Comparison of ENCODE assay signal across 9 mouse cellular contexts in the genomic region with DNA sequence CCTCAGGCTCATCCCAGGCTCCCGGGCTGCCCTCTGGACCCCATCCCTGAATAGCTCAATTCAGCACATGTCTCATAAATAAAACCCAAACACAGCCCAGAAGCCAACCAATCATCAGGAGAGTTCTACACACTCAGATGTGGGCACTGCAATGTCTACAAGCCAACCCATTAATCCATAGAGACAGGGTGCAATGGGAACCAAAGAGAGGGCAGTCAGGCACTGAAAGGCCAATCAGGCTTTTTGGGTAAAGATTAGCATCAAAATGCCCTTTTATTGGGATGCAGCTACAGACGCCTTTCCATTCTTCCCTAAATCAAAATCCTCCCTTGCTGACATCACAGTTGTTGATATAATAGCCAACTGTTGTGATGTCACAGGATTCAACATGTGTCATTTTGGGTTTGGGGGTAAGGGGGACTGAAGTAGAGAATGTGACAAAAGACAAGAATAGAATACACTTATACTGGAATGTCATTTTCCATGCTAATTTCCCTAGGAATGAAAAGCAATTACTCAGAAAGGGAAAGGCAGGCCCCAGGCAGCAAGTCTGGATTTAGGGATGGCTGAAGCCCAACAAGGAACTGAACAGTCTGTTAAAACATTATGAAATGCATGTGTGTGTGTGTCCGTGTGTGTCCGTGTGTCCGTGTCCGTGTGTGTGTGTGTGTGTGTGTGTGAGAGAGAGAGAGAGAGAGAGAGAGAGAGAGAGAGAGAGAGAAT.
DNase-seq lines count a peak whose midpoint lies in the region; ATAC-seq and TF ChIP-seq lines count a peak whose summit lies in the region.
"Had no signal": no experiment of that assay in that cellular context is flagged by ENCODE, and none has a peak within 500 bp of the region (broad histone marks: within the 10 kb centered on the region; RNA-seq: fewer than 3 reads in every experiment).

No protein-coding gene starts in this region.

- no peak overlapping the region for H3K4me3 ChIP-seq in kidney, postnatal 0 days (replicated peaks; ENCODE audit: low read depth, low read length)
- H3K4me3 ChIP-seq in embryonic facial prominence, embryonic 10.5 days, result no peak overlapping the region
- no peak overlapping the region for H3K4me3 ChIP-seq in hindbrain, embryonic 14.5 days (replicated peaks; ENCODE audit: low read length)
- H3K4me3 ChIP-seq in neural tube, embryonic 11.5 days (ENCODE audit: low read depth, low read length), result no peak overlapping the region
- H3K4me3 ChIP-seq in lung, adult 2 months (replicated peaks; ENCODE audit: extremely low read depth, low read depth, low read length), result no peak overlapping the region
- H3K4me3 ChIP-seq: liver, embryonic 15.5 days had no signal

- WGBS in kidney, postnatal 0 days, result 76% methylated on average over 6 of the region's 6 CpGs
- 72% methylated on average over 6 of the region's 6 CpGs for WGBS in embryonic facial prominence, embryonic 10.5 days
- WGBS in hindbrain, embryonic 14.5 days, result 32% methylated on average over 6 of the region's 6 CpGs
- 47% methylated on average over 6 of the region's 6 CpGs for WGBS in neural tube, embryonic 11.5 days
- WGBS in lung, adult 2 months, result 35% methylated on average over 6 of the region's 6 CpGs

- no peak overlapping the region for H3K9ac ChIP-seq in kidney, postnatal 0 days (ENCODE audit: low read depth, low read length)
- no peak overlapping the region for H3K9ac ChIP-seq in hindbrain, embryonic 14.5 days
- no peak overlapping the region for H3K9ac ChIP-seq in neural tube, embryonic 11.5 days (ENCODE audit: low read length)
- H3K9ac ChIP-seq: liver, embryonic 15.5 days had no signal

- peaks cover 6% of the 10 kb centered on the region for H3K4me1 ChIP-seq in kidney, postnatal 0 days (replicated peaks; ENCODE audit: insufficient read depth, low read length)
- H3K4me1 ChIP-seq in embryonic facial prominence, embryonic 10.5 days, result peaks cover 51% of the 10 kb centered on the region
- H3K4me1 ChIP-seq in hindbrain, embryonic 14.5 days (replicated peaks; ENCODE audit: control insufficient read depth, insufficient read depth, low read length), result peaks cover 27% of the 10 kb centered on the region
- peaks cover 21% of the 10 kb centered on the region for H3K4me1 ChIP-seq in neural tube, embryonic 11.5 days (ENCODE audit: control insufficient read depth, insufficient read depth, low read length)
- peaks cover 53% of the 10 kb centered on the region for H3K4me1 ChIP-seq in lung, adult 2 months (ENCODE audit: control insufficient read depth, insufficient read depth, low read length)

- TF ChIP-seq POLR2A in lung, adult 2 months (IDR thresholded peaks at IDR 0.05; ENCODE audit: borderline replicate concordance, extremely low read depth, low read depth, low read length), result no peak

- DNase-seq in kidney, postnatal 0 days (ENCODE audit: low spot score), result peak; percentile 42
- no peak for DNase-seq in kidney, adult 11 months
- DNase-seq in embryonic facial prominence, embryonic 10.5 days (ENCODE audit: low spot score), result no peak
- DNase-seq in hindbrain, embryonic 14.5 days (ENCODE audit: low spot score), result no peak
- peak; percentile 75 for DNase-seq in neural tube, embryonic 11.5 days (ENCODE audit: low spot score)
- DNase-seq in cerebellum, adult 11 months, result no peak
- DNase-seq in lung, adult 2 months, result no peak
- DNase-seq in right cerebral cortex, adult 18-20 months, result no peak

- H3K4me2 ChIP-seq in kidney, postnatal 0 days (ENCODE audit: low read length), result no peak overlapping the region
- H3K4me2 ChIP-seq in hindbrain, embryonic 14.5 days (replicated peaks), result no peak overlapping the region
- no peak overlapping the region for H3K4me2 ChIP-seq in neural tube, embryonic 11.5 days (ENCODE audit: low read depth)
- H3K4me2 ChIP-seq: liver, embryonic 15.5 days had no signal

- TF ChIP-seq CTCF in kidney, postnatal 0 days (IDR thresholded peaks at IDR 0.05; ENCODE audit: low read depth), result no peak
- TF ChIP-seq CTCF in lung, adult 2 months (IDR thresholded peaks at IDR 0.05; ENCODE audit: insufficient read depth, low read length), result no peak

- H3K27ac ChIP-seq in kidney, postnatal 0 days, result no peak overlapping the region
- H3K27ac ChIP-seq in embryonic facial prominence, embryonic 10.5 days (replicated peaks), result peak overlapping the region; percentile 66
- peak overlapping the region; percentile 57 for H3K27ac ChIP-seq in hindbrain, embryonic 14.5 days
- peak overlapping the region; percentile 57 for H3K27ac ChIP-seq in neural tube, embryonic 11.5 days (ENCODE audit: low read depth, low read length)
- H3K27ac ChIP-seq: liver, embryonic 15.5 days had no signal

- H3K9me3 ChIP-seq in kidney, postnatal 0 days (replicated peaks; ENCODE audit: low read length), result no peaks in the 10 kb centered on the region
- no peaks in the 10 kb centered on the region for H3K9me3 ChIP-seq in embryonic facial prominence, embryonic 10.5 days
- no peaks in the 10 kb centered on the region for H3K9me3 ChIP-seq in hindbrain, embryonic 14.5 days (ENCODE audit: control insufficient read depth, low read length)
- no peaks in the 10 kb centered on the region for H3K9me3 ChIP-seq in neural tube, embryonic 11.5 days (ENCODE audit: control insufficient read depth, low read length)
- H3K9me3 ChIP-seq: liver, embryonic 15.5 days had no signal

- ATAC-seq in kidney, postnatal 0 days (replicated peaks; ENCODE audit: low FRiP score, low read depth), result no peak
- peak; percentile 87 for ATAC-seq in hindbrain, embryonic 14.5 days (ENCODE audit: low FRiP score)
- ATAC-seq in neural tube, embryonic 11.5 days (ENCODE audit: insufficient read depth, low FRiP score, low TSS enrichment), result peak; percentile 98

- no peaks in the 10 kb centered on the region for H3K27me3 ChIP-seq in kidney, postnatal 0 days (ENCODE audit: insufficient read depth, low read length)
- H3K27me3 ChIP-seq in embryonic facial prominence, embryonic 10.5 days (replicated peaks; ENCODE audit: low read depth, poor library complexity, severe bottlenecking), result no peaks in the 10 kb centered on the region
- H3K27me3 ChIP-seq in hindbrain, embryonic 14.5 days (ENCODE audit: control insufficient read depth, insufficient read depth, low read length), result no peaks in the 10 kb centered on the region
- H3K27me3 ChIP-seq in neural tube, embryonic 11.5 days (ENCODE audit: control insufficient read depth, insufficient read depth, low read length), result no peaks in the 10 kb centered on the region
- H3K27me3 ChIP-seq: liver, embryonic 15.5 days had no signal

- H3K36me3 ChIP-seq in kidney, postnatal 0 days (ENCODE audit: insufficient read depth, low read length), result no peaks in the 10 kb centered on the region
- no peaks in the 10 kb centered on the region for H3K36me3 ChIP-seq in embryonic facial prominence, embryonic 10.5 days (replicated peaks)
- H3K36me3 ChIP-seq in hindbrain, embryonic 14.5 days (replicated peaks; ENCODE audit: control insufficient read depth, insufficient read depth), result no peaks in the 10 kb centered on the region
- no peaks in the 10 kb centered on the region for H3K36me3 ChIP-seq in neural tube, embryonic 11.5 days (ENCODE audit: control insufficient read depth, insufficient read depth, low read length)
- H3K36me3 ChIP-seq: liver, embryonic 15.5 days had no signal

Comparison
In these comparisons a context has a peak if more than half of its experiments do, and no peak if none do; other contexts are left out.
1. DNase-seq: peak in kidney, postnatal 0 days (single experiment) and neural tube, embryonic 11.5 days (single experiment); none in kidney, adult 11 months (single experiment), embryonic facial prominence, embryonic 10.5 days (single experiment), hindbrain, embryonic 14.5 days (single experiment), cerebellum, adult 11 months (single experiment), lung, adult 2 months (single experiment) and right cerebral cortex, adult 18-20 months (single experiment).